Mouse (Mus musculus) large intestine, adult 2 months (tissue): ENCODE results near the gene Lig3. TPM values are rescaled to one million over a fixed set of nuclear protein-coding genes. Genes with fewer than 3 reads are reported as not detected.
"Not testable (repeated sequence)": the region's sequence is repeated elsewhere in the genome, so short reads cannot be mapped to it uniquely, and the experiment has no call there.

ENCODE experiments used
- DNase-seq: peaks from one replicate; pipeline ENCODE4 v3.0.0-alpha.2; 2012; ENCODE audit warnings: low read depth, low spot score
- WGBS: fragments of 180-500 bp; shearing (Covaris S2); methylation state at CpG from one replicate; pipeline ENCODE4 v1.1.7; 2018; 5-methylcytosine and 5-hydroxymethylcytosine counted together
- polyA plus RNA-seq: library from polyadenylated mRNA; depleted of rRNA; stranded (reverse); fragments of >200 nt; gene quantifications from 2 replicates; pipeline ENCODE4 v1.2.3, GENCODE M21; 2012

Gene Lig3
- polyA plus RNA-seq, 1 experiment, result 8.3 TPM

- no peak for DNase-seq
These were observed 45.9 kb downstream of the Lig3 start for GRCm38 (mm10) chr11:82826818-82827217.

GRCm38 (mm10) chr11:82831008-82831893 lies 50.3 kb downstream of the Lig3 start:
- 61% methylated on average over 10 of the region's 10 CpGs for WGBS
- no peak for DNase-seq

DNA sequence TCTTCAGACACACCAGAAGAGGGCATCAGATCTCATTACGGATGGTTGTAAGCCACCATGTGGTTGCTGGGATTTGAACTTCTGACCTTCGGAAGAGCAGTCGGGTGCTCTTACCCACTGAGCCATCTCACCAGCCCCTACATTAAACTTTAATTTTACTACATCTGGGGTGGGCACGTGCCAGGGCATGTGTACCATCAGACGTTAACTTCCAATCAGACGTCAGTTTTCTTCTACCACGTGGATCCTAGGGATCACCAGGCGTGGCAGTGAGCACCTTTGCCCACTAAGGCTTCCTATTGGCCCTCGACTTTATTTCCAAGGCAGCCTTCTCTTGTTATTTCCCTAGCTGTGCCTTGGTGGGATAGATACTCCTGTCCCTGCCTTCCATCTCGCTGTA lies 51.5 kb downstream of the Lig3 start:
- WGBS, result 81% methylated on average over 10 of the region's 10 CpGs
- not testable (repeated sequence) for DNase-seq

GRCm38 (mm10) chr11:82833929-82834328 lies 53.0 kb downstream of the Lig3 start:
- DNase-seq, result no peak
- WGBS, result 67% methylated on average over 8 of the region's 8 CpGs

- 80% methylated on average over 7 of the region's 7 CpGs for WGBS
- DNase-seq, result not testable (repeated sequence)
These were observed 53.5 kb downstream of the Lig3 start for GRCm38 (mm10) chr11:82834359-82834758.

- WGBS, result 81% methylated on average over 11 of the region's 11 CpGs
- DNase-seq, result no peak
These were observed 54.9 kb downstream of the Lig3 start for GRCm38 (mm10) chr11:82835616-82836432.

DNA sequence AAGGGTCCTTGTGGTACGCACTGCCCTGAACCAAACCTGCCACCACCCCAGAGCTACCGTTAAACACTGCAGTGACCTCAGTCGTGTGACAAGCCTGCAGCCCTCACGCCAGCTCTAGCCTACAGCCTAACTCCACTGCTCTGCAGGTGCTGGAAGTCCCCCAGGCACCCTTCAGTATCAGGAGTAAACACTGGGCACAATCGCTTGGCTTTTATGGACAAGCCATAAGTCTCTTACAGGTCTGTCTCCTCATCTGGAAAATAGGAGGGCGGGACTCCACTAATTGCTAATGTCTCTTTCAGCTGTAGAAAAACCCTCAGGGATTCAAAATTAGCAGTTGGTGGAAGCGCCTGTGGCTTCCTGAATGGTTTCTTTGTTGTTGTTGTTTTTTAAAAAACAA lies 56.3 kb downstream of the Lig3 start:
- 41% methylated on average over 7 of the region's 7 CpGs for WGBS
- no peak for DNase-seq

- DNase-seq, result no peak
- 82% methylated on average over 7 of the region's 7 CpGs for WGBS
These were observed 56.9 kb downstream of the Lig3 start for GRCm38 (mm10) chr11:82837848-82838247.

- DNase-seq, result no peak
- WGBS, result 53% methylated on average over 5 of the region's 5 CpGs
These were observed 57.6 kb downstream of the Lig3 start for GRCm38 (mm10) chr11:82838511-82838910.

DNA sequence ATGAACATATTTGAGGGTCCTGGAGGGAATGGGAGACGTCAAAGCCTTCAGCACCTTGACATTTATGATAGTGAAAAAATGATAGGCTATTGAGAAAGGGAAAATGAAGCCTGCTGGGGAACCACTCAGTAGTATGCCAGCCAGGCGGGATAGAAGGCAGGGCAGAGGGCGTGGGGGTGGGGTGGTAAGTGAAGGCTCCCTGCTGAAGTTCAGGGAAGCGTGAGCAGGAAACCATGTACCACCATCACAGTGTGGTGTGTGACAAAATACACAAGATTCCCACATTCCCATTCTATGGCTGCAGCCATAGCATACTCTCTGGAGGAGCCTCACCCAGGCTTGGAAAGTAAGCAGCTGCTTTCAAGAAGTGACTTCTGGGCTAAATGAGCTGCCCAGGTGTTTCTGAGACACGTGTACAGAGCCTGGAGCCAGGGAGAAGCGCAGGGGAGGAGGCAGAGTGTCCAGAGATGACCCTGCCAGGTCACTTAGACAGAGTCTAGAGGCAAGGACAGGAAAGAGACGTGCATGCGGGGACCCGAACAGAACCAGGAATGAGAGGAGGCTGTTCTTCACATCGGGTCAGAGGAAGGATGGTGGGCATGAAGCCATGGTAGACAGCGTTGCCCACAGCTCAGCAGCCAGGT lies 64.0 kb downstream of the Lig3 start:
- DNase-seq, result no peak
- 73% methylated on average over 11 of the region's 11 CpGs for WGBS

DNA sequence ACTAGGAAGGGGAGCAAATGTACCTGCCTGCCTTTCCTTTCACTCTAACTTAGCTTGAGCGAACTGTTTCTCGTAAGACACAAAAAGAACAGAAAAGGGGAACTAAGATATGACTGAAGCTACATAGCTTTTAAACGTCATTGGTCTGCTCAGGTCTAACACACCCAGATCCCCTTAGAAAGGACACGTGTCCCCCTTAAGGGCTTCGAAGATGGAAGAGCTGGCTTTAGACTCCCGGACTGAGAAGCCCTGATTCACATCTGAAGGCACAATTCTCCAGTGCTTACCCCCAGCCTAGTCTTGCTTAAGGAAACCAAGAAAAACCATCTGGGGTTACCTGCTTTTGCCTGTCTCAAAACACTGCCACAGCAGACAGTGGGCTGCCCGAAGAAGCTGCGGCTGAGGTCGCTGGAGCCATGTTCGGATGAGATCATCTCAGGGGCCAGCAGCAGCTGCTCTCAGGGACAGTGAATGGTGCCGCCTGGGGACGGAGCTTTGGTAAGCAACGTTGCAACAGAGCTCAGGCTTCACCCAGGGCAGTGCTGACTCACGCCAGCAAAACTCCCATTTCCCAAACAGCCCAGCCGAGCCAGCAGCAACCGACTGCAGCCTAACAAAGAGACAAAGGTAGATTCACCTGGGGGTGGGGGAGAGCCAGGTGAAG lies 64.6 kb downstream of the Lig3 start:
- DNase-seq, result no peak
- WGBS, result 35% methylated on average over 16 of the region's 16 CpGs

DNA sequence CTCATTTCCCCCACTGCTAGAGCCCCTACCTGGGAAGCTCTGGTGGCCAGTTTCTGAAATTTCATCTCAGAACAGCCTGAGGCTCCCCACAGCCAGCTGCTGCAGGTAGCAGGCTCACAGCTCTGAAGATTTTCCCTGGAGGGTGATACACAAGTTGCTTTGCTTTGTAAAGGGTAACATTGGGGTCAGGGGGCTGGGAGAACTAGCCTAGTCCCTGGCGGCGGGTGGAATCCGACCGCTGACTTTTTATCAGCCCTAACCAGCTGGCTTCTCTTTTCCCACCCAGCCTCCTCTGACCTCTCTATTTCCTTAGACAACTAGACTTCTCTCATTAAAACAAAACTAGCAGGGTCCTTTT lies 65.2 kb downstream of the Lig3 start:
- no peak for DNase-seq
- WGBS, result 58% methylated on average over 4 of the region's 4 CpGs

GRCm38 (mm10) chr11:82846938-82847337 lies 66.0 kb downstream of the Lig3 start:
- no peak for DNase-seq
- 93% methylated on average over 3 of the region's 3 CpGs for WGBS

DNA sequence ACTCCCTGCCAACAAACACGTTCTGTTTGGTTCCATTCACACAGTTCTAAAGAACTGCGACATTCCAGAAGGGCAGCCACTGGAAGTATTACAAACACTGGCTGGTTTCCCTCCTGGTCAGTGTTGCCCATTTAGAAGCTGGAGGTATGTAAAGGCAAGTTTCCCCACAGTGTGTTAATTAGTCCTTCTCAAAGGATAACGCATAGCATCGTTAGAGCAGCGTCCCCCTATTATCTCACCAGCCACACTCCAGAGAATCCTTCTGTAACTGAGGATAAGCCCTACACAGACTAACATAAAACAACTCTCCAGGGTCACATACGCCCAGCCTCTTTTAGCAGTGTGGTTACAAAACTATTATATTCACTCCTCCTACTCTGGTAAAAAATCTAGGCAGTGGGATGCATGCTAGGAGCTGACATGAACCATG lies 66.7 kb downstream of the Lig3 start:
- DNase-seq, result no peak
- WGBS, result 75% methylated on average over 6 of the region's 6 CpGs

GRCm38 (mm10) chr11:82850259-82850658 lies 69.4 kb downstream of the Lig3 start:
- 31% methylated on average over 5 of the region's 5 CpGs for WGBS
- DNase-seq, result no peak

GRCm38 (mm10) chr11:82852115-82852514 lies 71.2 kb downstream of the Lig3 start:
- no peak for DNase-seq
- 83% methylated on average over 11 of the region's 11 CpGs for WGBS

DNA sequence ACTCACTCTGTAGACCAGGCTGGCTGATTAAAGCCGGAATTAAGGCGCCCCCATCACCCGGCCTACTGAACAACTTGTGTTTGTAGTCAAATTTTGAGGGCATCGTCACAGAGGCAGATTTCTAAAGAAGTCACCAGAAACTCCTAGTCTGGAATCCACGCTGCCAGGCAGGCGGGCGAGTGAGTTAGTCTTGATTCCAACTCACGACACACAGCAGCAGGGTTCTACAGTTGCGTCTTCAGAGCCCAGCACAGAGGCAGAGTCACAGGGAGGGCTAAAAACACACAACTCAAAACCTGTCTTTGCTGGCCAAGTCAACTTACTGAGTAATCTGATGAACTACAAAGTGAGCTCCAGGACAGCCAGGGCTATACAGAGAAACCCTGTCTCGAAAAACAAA lies 71.6 kb downstream of the Lig3 start:
- no peak for DNase-seq
- 90% methylated on average over 10 of the region's 10 CpGs for WGBS

GRCm38 (mm10) chr11:82852958-82853357 lies 72.0 kb downstream of the Lig3 start:
- WGBS, result 88% methylated on average over 7 of the region's 7 CpGs
- DNase-seq, result no peak
